Mouse (Mus musculus): ENCODE measurements around the gene Lsm11. TPM values are rescaled to one million over a fixed set of nuclear protein-coding genes. Genes with fewer than 3 reads are reported as not detected.
"Not testable (repeated sequence)": the region's sequence is repeated elsewhere in the genome, so short reads cannot be mapped to it uniquely, and the experiment has no call there.

The Lsm11 gene
- polyA plus RNA-seq, 1 experiment from 2014 or later, result 8.3 TPM

- Histone ChIP-seq H3K27me3 (replicated peaks; ENCODE audit: control insufficient read depth, insufficient read depth, low read length) (no peaks in the 10 kb centered on the region), H3K4me2 (no peak overlapping the region), H3K4me1 (replicated peaks; ENCODE audit: control insufficient read depth, insufficient read depth, low read length) (peaks cover 2% of the 10 kb centered on the region; the same call in 1 of the 2 replicates), H3K4me3 (ENCODE audit: low read depth, low read length) (no peak overlapping the region), H3K36me3 (ENCODE audit: control insufficient read depth, insufficient read depth, low read length) (peaks cover 22% of the 10 kb centered on the region), H3K9me3 (ENCODE audit: control insufficient read depth, low read length) (no peaks in the 10 kb centered on the region), H3K27ac (ENCODE audit: low read depth, low read length) (no peak overlapping the region), H3K9ac (ENCODE audit: low read depth, low read length) (no peak overlapping the region)
- WGBS, result 91% methylated on average over 5 of the region's 5 CpGs
- DNase-seq (ENCODE audit: low spot score) (no peak), ATAC-seq (replicated peaks; ENCODE audit: low FRiP score) (no peak)
Measured at GRCm38 (mm10) chr11:45885606-45886230, 59.0 kb downstream of the Lsm11 start.

GRCm38 (mm10) chr11:45884029-45884428 is 60.7 kb downstream of the Lsm11 start:
- peaks cover 20% of the 10 kb centered on the region for H3K36me3 ChIP-seq (ENCODE audit: control insufficient read depth, insufficient read depth, low read length)

GRCm38 (mm10) chr11:45883270-45883931 is 61.3 kb downstream of the Lsm11 start:
- Histone ChIP-seq H3K27ac (ENCODE audit: low read depth, low read length) (no peak overlapping the region), H3K27me3 (replicated peaks; ENCODE audit: control insufficient read depth, insufficient read depth, low read length) (no peaks in the 10 kb centered on the region), H3K4me2 (no peak overlapping the region), H3K9me3 (ENCODE audit: control insufficient read depth, low read length) (no peaks in the 10 kb centered on the region), H3K4me3 (ENCODE audit: low read depth, low read length) (no peak overlapping the region), H3K9ac (ENCODE audit: low read depth, low read length) (no peak overlapping the region), H3K36me3 (ENCODE audit: control insufficient read depth, insufficient read depth, low read length) (peaks cover 19% of the 10 kb centered on the region), H3K4me1 (replicated peaks; ENCODE audit: control insufficient read depth, insufficient read depth, low read length) (peaks cover 10% of the 10 kb centered on the region)
- DNase-seq (ENCODE audit: low spot score) (no peak), ATAC-seq (replicated peaks; ENCODE audit: low FRiP score) (no peak)
- WGBS, result 69% methylated on average over 8 of the region's 8 CpGs

More at GRCm38 (mm10) chr11:45884029-45884428, 60.7 kb downstream of the Lsm11 start:
- Histone ChIP-seq H3K27ac (ENCODE audit: low read depth, low read length) (no peak overlapping the region), H3K4me3 (ENCODE audit: low read depth, low read length) (no peak overlapping the region), H3K9me3 (ENCODE audit: control insufficient read depth, low read length) (no peaks in the 10 kb centered on the region), H3K9ac (ENCODE audit: low read depth, low read length) (no peak overlapping the region), H3K4me1 (replicated peaks; ENCODE audit: control insufficient read depth, insufficient read depth, low read length) (peaks cover 10% of the 10 kb centered on the region), H3K4me2 (no peak overlapping the region), H3K27me3 (replicated peaks; ENCODE audit: control insufficient read depth, insufficient read depth, low read length) (no peaks in the 10 kb centered on the region)
- DNase-seq (ENCODE audit: low spot score) (no peak), ATAC-seq (replicated peaks; ENCODE audit: low FRiP score) (no peak)
- WGBS, result 68% methylated on average over 4 of the region's 4 CpGs

GRCm38 (mm10) chr11:45881683-45882068 is 63.1 kb downstream of the Lsm11 start:
- no peaks in the 10 kb centered on the region for H3K9me3 ChIP-seq (ENCODE audit: control insufficient read depth, low read length)
- DNase-seq (ENCODE audit: low spot score), result no peak
- 74% methylated on average over 5 of the region's 5 CpGs for WGBS
- peak overlapping the region; percentile 19; the same call in 1 of the 2 replicates for H3K27ac ChIP-seq (ENCODE audit: low read depth, low read length)
- ATAC-seq (replicated peaks; ENCODE audit: low FRiP score), result no peak
- no peak overlapping the region for H3K4me2 ChIP-seq
- H3K27me3 ChIP-seq (replicated peaks; ENCODE audit: control insufficient read depth, insufficient read depth, low read length), result no peaks in the 10 kb centered on the region
- H3K4me1 ChIP-seq (replicated peaks; ENCODE audit: control insufficient read depth, insufficient read depth, low read length), result peaks cover 10% of the 10 kb centered on the region
- H3K4me3 ChIP-seq (ENCODE audit: low read depth, low read length), result no peak overlapping the region
- H3K36me3 ChIP-seq (ENCODE audit: control insufficient read depth, insufficient read depth, low read length), result peaks cover 18% of the 10 kb centered on the region
- H3K9ac ChIP-seq (ENCODE audit: low read depth, low read length), result no peak overlapping the region

GRCm38 (mm10) chr11:45881026-45881682 is 63.6 kb downstream of the Lsm11 start:
- no peak overlapping the region for H3K4me2 ChIP-seq
- ATAC-seq (replicated peaks; ENCODE audit: low FRiP score), result no peak
- H3K36me3 ChIP-seq (ENCODE audit: control insufficient read depth, insufficient read depth, low read length), result peaks cover 13% of the 10 kb centered on the region
- H3K4me3 ChIP-seq (ENCODE audit: low read depth, low read length), result no peak overlapping the region
- DNase-seq (ENCODE audit: low spot score), result no peak
- H3K27ac ChIP-seq (ENCODE audit: low read depth, low read length), result no peak overlapping the region
- no peaks in the 10 kb centered on the region for H3K9me3 ChIP-seq (ENCODE audit: control insufficient read depth, low read length)
- peaks cover 10% of the 10 kb centered on the region for H3K4me1 ChIP-seq (replicated peaks; ENCODE audit: control insufficient read depth, insufficient read depth, low read length)
- H3K27me3 ChIP-seq (replicated peaks; ENCODE audit: control insufficient read depth, insufficient read depth, low read length), result no peaks in the 10 kb centered on the region
- WGBS, result 81% methylated on average over 6 of the region's 6 CpGs
- H3K9ac ChIP-seq (ENCODE audit: low read depth, low read length), result no peak overlapping the region

GRCm38 (mm10) chr11:45879366-45879765 is 65.4 kb downstream of the Lsm11 start:
- H3K27me3 ChIP-seq (replicated peaks; ENCODE audit: control insufficient read depth, insufficient read depth, low read length); H3K9me3 ChIP-seq (ENCODE audit: control insufficient read depth, low read length); H3K4me3 ChIP-seq (ENCODE audit: low read depth, low read length); H3K4me1 ChIP-seq (replicated peaks; ENCODE audit: control insufficient read depth, insufficient read depth, low read length); DNase-seq (ENCODE audit: low spot score); H3K36me3 ChIP-seq (ENCODE audit: control insufficient read depth, insufficient read depth, low read length); H3K4me2 ChIP-seq; H3K27ac ChIP-seq (ENCODE audit: low read depth, low read length); ATAC-seq (replicated peaks; ENCODE audit: low FRiP score); H3K9ac ChIP-seq (ENCODE audit: low read depth, low read length): not testable (repeated sequence)
- WGBS, result 79% methylated on average over 4 of the region's 4 CpGs

Other genes with a start within 250 kb of the Lsm11 start
- gene Clint1, start 92.9 kb downstream of the Lsm11 start, polyA plus RNA-seq (2014; fragmentation: Nextera tagmentation; extraction: Ambion mirVana), result 102 and 113 TPM in 2 replicates
- 18.2 and 19.1 TPM in 2 replicates for gene Thg1l, start 10.6 kb upstream of the Lsm11 start, polyA plus RNA-seq (2014; fragmentation: Nextera tagmentation; extraction: Ambion mirVana)
- gene Sox30, start 35.4 kb upstream of the Lsm11 start, polyA plus RNA-seq (2014; fragmentation: Nextera tagmentation; extraction: Ambion mirVana), result 0.05 and 0.08 TPM in 2 replicates
- gene Gm12166, start 107.4 kb upstream of the Lsm11 start, polyA plus RNA-seq (2014; fragmentation: Nextera tagmentation; extraction: Ambion mirVana), result 5.5 and 6.6 TPM in 2 replicates
- 8.5 and 8.8 TPM in 2 replicates for gene Adam19, start 111.1 kb upstream of the Lsm11 start, polyA plus RNA-seq (2014; fragmentation: Nextera tagmentation; extraction: Ambion mirVana)
- gene Nipal4, start 221.6 kb upstream of the Lsm11 start, polyA plus RNA-seq (2014; fragmentation: Nextera tagmentation; extraction: Ambion mirVana), result 0.33 and 0.48 TPM in 2 replicates

All from liver, embryonic 11.5 days (tissue).